Mouse (Mus musculus) left cerebral cortex, adult 2 months (tissue): ENCODE measurements around the gene Med13l. TPM values are rescaled to one million over a fixed set of nuclear protein-coding genes. Genes with fewer than 3 reads are reported as not detected.

Source experiments
- DNase-seq, 2 experiments: peaks; one replicate each; pipeline ENCODE4 v3.0.0; 2021 to 2022; ENCODE audit warnings: low spot score in 2 of 2, mixed read lengths in 1 of 2; ENCODE audit errors: extremely low spot score in 1 of 2
- H3K27ac ChIP-seq: fragments of 200-600 bp; 2 replicates; pipeline ENCODE4 v1.8.1; 2022
- H3K4me3 ChIP-seq: fragments of 200-600 bp; 2 replicates; pipeline ENCODE4 v1.8.1; 2022
- CTCF ChIP-seq: fragments of 200-600 bp; IDR thresholded peaks from 2 replicates; pipeline ENCODE4 v1.8.1; 2022; ENCODE audit warnings: antibody characterized with exemption, mild to moderate bottlenecking, moderate library complexity
- intact Hi-C: fragments of 180-260 bp; cut with DNase I; formaldehyde crosslinking; loops from one replicate; pipeline ENCODE4 v1.15.1; 2025
- total RNA-seq, 2 experiments: library from RNA; stranded (reverse); gene quantifications; 2 replicates each; pipeline ENCODE4 v1.2.3; 2021

The Med13l gene
- total RNA-seq, 2 experiments from 2014 or later: 118 to 123 TPM

DNA sequence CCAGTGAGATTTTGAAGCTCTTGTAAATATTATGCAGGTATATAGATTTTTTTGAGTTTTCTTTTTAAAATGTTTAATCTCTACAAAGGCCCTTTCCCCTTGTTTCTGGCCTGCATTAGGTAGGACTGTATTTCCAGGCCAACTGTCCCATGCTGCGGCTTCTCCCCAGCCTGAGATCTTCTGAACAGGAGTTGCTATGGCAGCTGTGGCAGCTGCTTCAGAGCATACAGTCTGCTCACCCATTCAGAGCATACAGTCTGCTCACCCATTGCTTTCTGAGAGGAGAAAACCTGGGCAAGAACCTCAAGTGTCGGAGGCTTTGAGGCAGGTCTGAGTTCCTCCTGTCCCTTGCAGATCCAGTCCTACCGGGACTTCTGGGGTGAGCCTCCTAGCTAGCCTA is 16.3 kb downstream of the Med13l start:
- no peak for TF ChIP-seq CTCF
- Histone ChIP-seq H3K4me3 (no peak overlapping the region), H3K27ac (no peak overlapping the region)
- intact Hi-C loops: no loop called here
- no peak for DNase-seq

- H3K27ac ChIP-seq: no peak overlapping the region
- no peak for TF ChIP-seq CTCF
- DNase-seq: no peak
- intact Hi-C loops: no loop called here
- no peak overlapping the region for H3K4me3 ChIP-seq
These were observed 24.9 kb downstream of the Med13l start for GRCm38 (mm10) chr5:118585355-118585754.

GRCm38 (mm10) chr5:118586560-118586959 is 26.1 kb downstream of the Med13l start:
- DNase-seq: no peak
- Histone ChIP-seq H3K27ac (no peak overlapping the region), H3K4me3 (no peak overlapping the region)
- no peak for TF ChIP-seq CTCF
- intact Hi-C loops: no loop called here

DNA sequence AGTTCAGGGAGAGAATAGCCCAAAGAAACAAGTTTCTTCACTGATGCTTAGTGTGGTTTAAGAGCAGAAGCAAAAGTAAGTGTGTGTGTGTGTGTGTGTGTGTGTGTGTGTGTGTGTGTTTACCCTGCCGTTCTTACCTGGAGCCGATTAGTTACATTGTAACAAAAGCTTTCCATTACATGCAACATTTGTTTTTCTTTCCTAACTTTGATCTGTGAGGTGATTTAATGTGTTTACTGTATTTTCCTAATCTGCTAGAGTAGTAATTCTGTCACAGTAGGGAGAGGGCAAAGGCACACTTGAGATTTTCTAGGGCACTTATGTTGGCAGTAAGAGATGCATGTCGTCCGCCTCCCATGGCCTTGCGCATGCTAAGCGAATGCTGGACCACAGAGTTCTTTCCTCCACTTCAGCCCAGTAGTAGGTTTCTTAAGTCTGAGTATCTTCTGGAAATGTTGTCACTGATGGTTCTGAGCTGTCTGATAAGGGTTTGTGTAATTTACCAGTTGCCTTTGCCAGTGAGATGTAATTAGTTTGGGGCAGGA is 28.0 kb downstream of the Med13l start:
- intact Hi-C loops: no loop called here

DNA sequence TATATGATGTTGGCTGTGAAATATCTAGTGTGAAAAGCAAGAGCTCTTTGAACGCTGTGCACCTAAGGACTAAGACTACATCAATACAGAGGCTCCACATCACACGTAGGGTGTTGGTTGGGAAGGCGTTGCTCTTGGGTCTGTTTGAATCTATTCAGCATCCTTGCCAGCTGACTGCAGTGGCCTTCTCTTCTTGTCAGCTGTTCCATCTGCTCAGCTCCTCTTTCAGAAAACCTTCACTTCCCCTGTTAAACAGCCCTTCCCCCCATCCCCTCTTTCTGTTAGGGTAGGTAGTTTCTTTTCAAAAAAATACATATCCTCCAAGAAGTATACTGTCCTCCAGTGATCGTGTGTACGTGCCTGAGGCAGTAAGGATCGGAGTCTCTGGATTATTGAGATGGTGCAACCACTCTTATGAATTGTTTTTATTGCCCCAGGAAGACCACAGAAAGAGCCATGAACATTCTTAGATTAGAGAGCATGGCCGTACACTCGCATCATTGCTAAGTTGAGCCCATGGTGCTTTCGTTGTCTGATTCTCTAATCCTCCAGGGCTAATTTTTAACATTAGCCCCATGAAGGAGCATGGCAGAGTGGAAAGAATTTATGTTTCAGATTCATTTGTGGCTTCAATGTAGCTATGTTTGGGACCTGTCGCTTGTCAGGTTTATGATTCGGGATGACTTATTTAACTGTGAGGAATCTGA is 28.9 kb downstream of the Med13l start:
- Histone ChIP-seq H3K4me3 (no peak overlapping the region), H3K27ac (no peak overlapping the region)
- intact Hi-C loops: no loop called here
- no peak for TF ChIP-seq CTCF
- DNase-seq: no peak

More for the DNA sequence above, 28.0 kb downstream of the Med13l start:
- no peak for DNase-seq
- no peak overlapping the region for H3K27ac ChIP-seq
- no peak for TF ChIP-seq CTCF
- no peak overlapping the region for H3K4me3 ChIP-seq

- H3K27ac ChIP-seq: no peak overlapping the region
- H3K4me3 ChIP-seq: no peak overlapping the region
- no peak for DNase-seq
- TF ChIP-seq CTCF: no peak
- intact Hi-C loops: no loop called here
These were observed 30.4 kb downstream of the Med13l start for GRCm38 (mm10) chr5:118590868-118591267.

- Histone ChIP-seq H3K27ac (no peak overlapping the region), H3K4me3 (no peak overlapping the region)
- intact Hi-C loops: no loop called here
- no peak for TF ChIP-seq CTCF
- no peak for DNase-seq
These were observed 31.5 kb downstream of the Med13l start for GRCm38 (mm10) chr5:118591826-118592499.

- H3K27ac ChIP-seq: no peak overlapping the region
- intact Hi-C loops: loop anchor here (1.0 to 2.0 kb wide), 4 partner anchors 34 to 142 kb away; partner anchors contain the start of gene Med13l
- peak; percentile 95 for TF ChIP-seq CTCF
These were observed 34.2 kb downstream of the Med13l start for GRCm38 (mm10) chr5:118594470-118595236.

DNA sequence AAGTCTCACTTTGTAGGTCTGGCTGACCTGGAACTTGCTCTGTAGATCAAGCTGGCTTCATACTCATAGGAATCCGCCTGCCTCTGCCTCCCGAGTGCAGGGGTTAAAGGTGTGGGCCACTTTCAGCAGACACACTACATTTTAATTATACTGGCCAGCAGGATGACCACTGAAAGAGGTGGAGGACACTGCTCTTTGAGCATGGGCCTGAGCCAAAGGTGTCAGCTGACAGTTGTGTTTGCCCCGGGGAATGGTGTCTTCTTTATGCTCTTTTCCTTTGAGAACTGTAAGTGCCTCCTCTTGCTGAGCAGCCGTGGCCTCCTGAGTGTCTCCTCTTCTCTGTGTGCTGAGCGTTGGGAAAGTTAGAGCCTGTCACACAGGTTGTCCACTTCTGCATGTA is 35.4 kb downstream of the Med13l start:
- no peak for TF ChIP-seq CTCF
- no peak overlapping the region for H3K27ac ChIP-seq
- intact Hi-C loops: loop anchor here (2.0 kb wide), 3 partner anchors 35 to 141 kb away; partner anchors contain the start of gene Med13l
- no peak overlapping the region for H3K4me3 ChIP-seq
- no peak for DNase-seq

More at GRCm38 (mm10) chr5:118594470-118595236, 34.2 kb downstream of the Med13l start:
- DNase-seq: peak; percentile 57 to 59
- no peak overlapping the region for H3K4me3 ChIP-seq

DNA sequence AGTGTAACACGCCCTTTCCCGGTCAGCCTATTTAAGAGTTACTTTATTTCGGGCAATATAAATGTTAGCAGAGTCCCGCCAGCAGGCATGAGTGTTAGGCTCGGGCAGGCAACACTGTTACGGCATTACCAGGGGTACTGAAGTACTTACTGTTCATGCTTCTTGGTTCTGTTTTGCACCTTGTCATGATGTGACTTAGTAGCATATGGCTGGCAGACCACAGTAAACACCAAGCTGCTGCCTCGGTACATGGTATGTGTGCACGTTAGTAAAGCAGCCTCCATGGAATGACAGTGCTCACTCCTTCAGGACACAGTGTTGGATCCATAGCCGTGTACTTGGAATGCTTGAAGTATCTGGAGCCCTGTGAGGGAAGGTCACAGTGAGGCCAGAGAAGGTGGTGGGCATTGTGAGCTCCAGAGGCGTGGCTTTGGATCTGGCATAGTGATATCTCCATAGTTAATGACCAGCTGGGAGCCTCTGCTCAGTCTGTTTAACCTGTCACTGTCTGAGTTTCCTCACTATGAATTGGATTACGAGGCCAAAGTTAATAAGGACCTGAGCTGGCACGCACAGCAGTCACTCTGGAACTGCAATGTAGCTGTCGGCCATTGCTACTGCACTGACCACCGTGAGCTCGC is 36.1 kb downstream of the Med13l start:
- intact Hi-C loops: no loop called here
- no peak overlapping the region for H3K4me3 ChIP-seq
- H3K27ac ChIP-seq: no peak overlapping the region
- DNase-seq: no peak
- no peak for TF ChIP-seq CTCF

DNA sequence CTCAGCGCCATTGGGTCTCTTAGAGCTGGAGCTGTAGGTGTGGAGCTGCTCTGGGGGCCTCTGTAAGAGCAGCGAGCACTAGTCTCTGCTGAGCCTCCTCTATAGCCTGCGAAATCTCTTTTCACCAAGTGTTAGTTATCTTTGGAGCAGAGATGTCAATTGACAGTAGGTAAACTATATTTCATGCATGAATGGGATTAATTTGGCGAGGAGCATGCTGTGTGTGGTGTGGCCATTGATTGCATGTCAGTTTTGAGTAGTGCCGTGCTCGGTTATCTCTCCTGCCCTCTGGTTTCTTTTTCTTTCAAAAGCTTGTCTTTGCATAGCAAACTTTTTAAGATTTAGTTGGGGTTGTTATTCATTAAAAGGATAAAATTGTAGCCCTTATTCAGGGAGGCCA is 38.1 kb downstream of the Med13l start:
- Histone ChIP-seq H3K4me3 (no peak overlapping the region), H3K27ac (no peak overlapping the region)
- intact Hi-C loops: no loop called here
- no peak for TF ChIP-seq CTCF
- DNase-seq: no peak
